Mouse (Mus musculus) spleen, adult 2 months (tissue): ENCODE measurements around the gene D1Ertd622e. TPM values are rescaled to one million over a fixed set of nuclear protein-coding genes. Genes with fewer than 3 reads are reported as not detected.
A peak's percentile ranks its signal among the peaks of the same experiment; 100 is the strongest.
"Not testable (repeated sequence)": the region's sequence is repeated elsewhere in the genome, so short reads cannot be mapped to it uniquely, and the experiment has no call there.

Experiments used
- DNase-seq, 2 experiments: peaks; one replicate each; pipeline versions ENCODE4 v3.0.0 to v3.0.0-alpha.2; 2012 to 2021; ENCODE audit warnings: low spot score in 2 of 2, low read depth in 1 of 2
- H3K27ac ChIP-seq: fragments of 200-500 bp; 2 replicates; pipeline ENCODE4 v1.5.1; 2012; ENCODE audit warnings: low read length, inconsistent platforms; ENCODE audit not compliant: insufficient read depth
- H3K27me3 ChIP-seq: fragments of 200-500 bp; 2 replicates; pipeline ENCODE4 v1.6.1; 2012; ENCODE audit warnings: mild to moderate bottlenecking, moderate library complexity, low read length, inconsistent platforms; ENCODE audit not compliant: control insufficient read depth, insufficient read depth
- H3K36me3 ChIP-seq: fragments of 200-500 bp; 2 replicates; pipeline ENCODE4 v1.6.1; 2012; ENCODE audit warnings: mild to moderate bottlenecking, low read length, inconsistent platforms; ENCODE audit not compliant: control insufficient read depth, insufficient read depth
- H3K4me1 ChIP-seq: fragments of 200-500 bp; 2 replicates; pipeline ENCODE4 v1.6.1; 2011; ENCODE audit warnings: inconsistent platforms; ENCODE audit not compliant: control insufficient read depth, insufficient read depth, insufficient read length
- H3K4me3 ChIP-seq: fragments of 200-500 bp; 2 replicates; pipeline ENCODE4 v1.5.1; 2011; ENCODE audit warnings: mild to moderate bottlenecking, inconsistent platforms; ENCODE audit not compliant: insufficient read depth, insufficient read length; ENCODE audit errors: extremely low read depth
- CTCF ChIP-seq: fragments of 200-500 bp; IDR thresholded peaks from 2 replicates; pipeline ENCODE4 v1.5.1; 2011; ENCODE audit warnings: mild to moderate bottlenecking, inconsistent platforms; ENCODE audit not compliant: insufficient read depth, insufficient read length, insufficient replicate concordance; ENCODE audit errors: extremely low read depth
- POLR2A ChIP-seq: fragments of 200-500 bp; IDR thresholded peaks from 2 replicates; pipeline ENCODE4 v1.6.1; 2011; ENCODE audit warnings: low read depth, low read length, inconsistent platforms
- WGBS: fragments of 180-500 bp; shearing (Covaris S2); methylation state at CpG from one replicate; pipeline ENCODE4 v1.1.7; 2018; 5-methylcytosine and 5-hydroxymethylcytosine counted together
- polyA plus RNA-seq: library from polyadenylated mRNA; depleted of rRNA; stranded (reverse); fragments of >200 nt; gene quantifications from 2 replicates; pipeline ENCODE4 v1.2.3, GENCODE M21; 2012

D1Ertd622e gene
- polyA plus RNA-seq, 1 experiment = 23.1 TPM

GRCm38 (mm10) chr1:97588561-97588960 lies 73.3 kb downstream of the D1Ertd622e start:
- TF ChIP-seq POLR2A (no peak), CTCF (no peak)
- no peaks in the 10 kb centered on the region for H3K27me3 ChIP-seq
- H3K36me3 ChIP-seq = no peaks in the 10 kb centered on the region
- H3K4me3 ChIP-seq = no peak overlapping the region
- no peaks in the 10 kb centered on the region for H3K4me1 ChIP-seq
- DNase-seq = no peak
- WGBS = 85% methylated on average over 3 of the region's 3 CpGs
- no peak overlapping the region for H3K27ac ChIP-seq

GRCm38 (mm10) chr1:97585106-97585505 lies 76.8 kb downstream of the D1Ertd622e start:
- H3K27me3 ChIP-seq = no peaks in the 10 kb centered on the region
- H3K4me3 ChIP-seq = no peak overlapping the region
- H3K36me3 ChIP-seq = no peaks in the 10 kb centered on the region
- TF ChIP-seq CTCF = no peak
- TF ChIP-seq POLR2A = no peak
- no peaks in the 10 kb centered on the region; the same call in 1 of the 2 replicates for H3K4me1 ChIP-seq
- no peak overlapping the region for H3K27ac ChIP-seq
- no peak for DNase-seq

GRCm38 (mm10) chr1:97584171-97584570 lies 77.7 kb downstream of the D1Ertd622e start:
- no peak overlapping the region for H3K4me3 ChIP-seq
- TF ChIP-seq POLR2A (no peak), CTCF (no peak)
- no peaks in the 10 kb centered on the region; the same call in 1 of the 2 replicates for H3K4me1 ChIP-seq
- 68% methylated on average over 3 of the region's 3 CpGs for WGBS
- no peak for DNase-seq
- no peak overlapping the region for H3K27ac ChIP-seq
- H3K27me3 ChIP-seq = no peaks in the 10 kb centered on the region
- no peaks in the 10 kb centered on the region for H3K36me3 ChIP-seq

GRCm38 (mm10) chr1:97583085-97583484 lies 78.8 kb downstream of the D1Ertd622e start:
- no peaks in the 10 kb centered on the region; the same call in 1 of the 2 replicates for H3K4me1 ChIP-seq
- H3K4me3 ChIP-seq = no peak overlapping the region
- TF ChIP-seq CTCF = no peak
- TF ChIP-seq POLR2A = no peak
- WGBS = 72% methylated on average over 4 of the region's 4 CpGs
- no peaks in the 10 kb centered on the region for H3K36me3 ChIP-seq
- H3K27me3 ChIP-seq = no peaks in the 10 kb centered on the region
- no peak for DNase-seq
- H3K27ac ChIP-seq = no peak overlapping the region

- not testable (repeated sequence) for H3K27me3 ChIP-seq, H3K36me3 ChIP-seq, H3K4me3 ChIP-seq, DNase-seq, H3K4me1 ChIP-seq
- peak overlapping the region; percentile 85 for H3K27ac ChIP-seq
These were observed 81.2 kb downstream of the D1Ertd622e start for GRCm38 (mm10) chr1:97580680-97581079.

- Histone ChIP-seq H3K27ac (peak overlapping the region; percentile 85), H3K4me1 (no peaks in the 10 kb centered on the region; the same call in 1 of the 2 replicates), H3K36me3 (no peaks in the 10 kb centered on the region), H3K27me3 (no peaks in the 10 kb centered on the region), H3K4me3 (no peak overlapping the region)
- TF ChIP-seq POLR2A (no peak), CTCF (no peak)
- WGBS = 8% methylated on average over 3 of the region's 3 CpGs
- DNase-seq = peak; percentile 67 to 89
These were observed 81.6 kb downstream of the D1Ertd622e start for GRCm38 (mm10) chr1:97580270-97580669.

- H3K27ac ChIP-seq = no peak overlapping the region
- WGBS = 63% methylated on average over 3 of the region's 3 CpGs
- TF ChIP-seq POLR2A = no peak
- no peak for TF ChIP-seq CTCF
- no peaks in the 10 kb centered on the region for H3K36me3 ChIP-seq
- H3K4me1 ChIP-seq = no peaks in the 10 kb centered on the region; the same call in 1 of the 2 replicates
- H3K4me3 ChIP-seq = no peak overlapping the region
- no peaks in the 10 kb centered on the region for H3K27me3 ChIP-seq
- DNase-seq = no peak
These were observed 83.9 kb downstream of the D1Ertd622e start for GRCm38 (mm10) chr1:97578025-97578417.
